Mouse (Mus musculus) T-helper 1 cell (primary cell): ENCODE results near the gene Atp6ap1l.
"Not testable (repeated sequence)": the region's sequence is repeated elsewhere in the genome, so short reads cannot be mapped to it uniquely, and the experiment has no call there.

Source experiments
- in situ Hi-C: fragments of 300-600 bp; cut with MboI, MseI; formaldehyde crosslinking; loops from one replicate; pipeline ENCODE4 v1.15.1; 2025; ENCODE audit warnings: high pct_unique_total_duplicates

Atp6ap1l gene

DNA sequence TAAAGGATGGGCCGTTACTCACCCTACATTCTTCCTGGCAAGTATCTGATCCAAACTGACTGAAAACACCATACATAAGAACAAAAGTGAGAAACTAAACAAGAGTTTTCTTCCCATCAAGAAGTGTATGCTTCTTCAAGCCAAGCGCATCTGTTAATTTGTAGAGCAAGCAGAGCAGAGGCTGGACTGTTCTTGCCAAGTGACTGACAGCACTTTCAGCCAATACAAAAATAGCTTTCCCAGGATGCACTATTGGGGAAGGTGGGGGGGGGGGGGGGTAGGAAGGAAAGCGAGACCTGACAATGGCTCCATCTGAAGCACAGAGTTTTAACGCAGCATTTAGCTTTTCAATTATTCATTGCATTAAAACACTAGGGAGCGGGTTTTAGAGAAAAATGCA is at the start of gene Atp6ap1l:
Atp6ap1l (minus strand) TSS at position 180 of the 400 bp plus-strand sequence.
- in situ Hi-C loops, result no loop called here

- in situ Hi-C loops, result loop anchor here (10.0 kb wide), 1 partner anchor 755 kb away; no protein-coding TSS in a partner anchor
Observed at GRCm38 (mm10) chr13:90939600-90939999, 34.4 kb upstream of the Atp6ap1l start.

GRCm38 (mm10) chr13:90939192-90939591 is 34.0 kb upstream of the Atp6ap1l start:
- in situ Hi-C loops, result loop anchor here (10.0 kb wide), 1 partner anchor 756 kb away; no protein-coding TSS in a partner anchor

DNA sequence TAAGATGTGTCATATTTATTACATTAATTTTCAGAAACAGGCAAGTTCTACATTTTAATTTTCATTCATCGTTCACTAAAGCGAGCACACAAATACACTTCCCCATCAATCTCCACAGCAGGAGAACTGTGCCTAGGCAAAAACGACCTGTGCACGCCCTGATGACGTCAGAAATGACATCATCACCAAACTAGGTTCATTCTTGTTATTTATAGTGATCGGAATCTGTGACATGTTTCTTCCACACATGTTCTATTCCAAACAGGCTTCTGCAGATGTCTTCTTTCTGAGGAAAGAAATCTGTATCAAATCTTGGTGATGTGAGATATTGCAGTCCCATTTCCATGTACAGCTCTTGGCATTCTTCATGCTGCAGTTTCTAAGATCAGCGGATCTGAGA is 30.7 kb upstream of the Atp6ap1l start:
- in situ Hi-C loops, result loop anchor here (10.0 kb wide), 1 partner anchor 759 kb away; no protein-coding TSS in a partner anchor

DNA sequence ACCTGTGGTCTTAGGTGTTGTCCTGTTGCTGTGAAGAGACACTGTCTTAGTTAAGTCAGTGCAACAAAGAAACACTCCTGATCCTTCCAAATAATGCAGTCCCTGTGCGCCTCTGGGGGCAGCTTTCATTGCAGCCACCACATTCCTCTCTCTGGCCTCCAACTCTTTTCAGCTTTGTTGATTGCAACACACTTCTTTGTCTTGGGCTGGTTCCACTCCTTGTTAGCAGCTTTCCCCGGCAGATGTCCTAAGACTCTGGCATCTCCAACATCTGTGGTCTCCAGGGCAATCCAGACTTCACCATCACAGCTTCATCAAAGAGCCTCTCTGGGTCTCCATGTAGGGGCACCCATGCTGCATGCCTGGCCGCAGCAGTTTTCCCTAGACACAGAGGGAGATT is 28.1 kb upstream of the Atp6ap1l start:
- in situ Hi-C loops, result loop anchor here (10.0 kb wide), 1 partner anchor 762 kb away; no protein-coding TSS in a partner anchor

DNA sequence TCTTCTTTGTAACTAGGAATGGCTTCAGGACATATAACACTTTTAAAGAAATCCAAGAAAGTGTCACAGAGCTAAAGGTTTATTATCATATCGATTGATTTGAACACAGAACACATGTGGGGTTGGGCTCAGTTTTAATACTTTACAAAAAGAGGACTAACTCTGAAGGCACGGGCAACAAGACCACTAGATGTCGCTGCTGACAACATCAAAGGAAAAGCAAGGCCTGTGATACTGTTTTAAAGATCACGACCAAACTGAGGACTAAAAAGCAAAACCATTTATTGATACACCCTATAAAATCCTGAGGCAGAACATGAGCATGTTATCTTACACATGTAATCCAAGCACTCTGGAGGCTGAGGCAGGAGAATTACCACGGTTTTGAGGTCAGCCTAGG is 24.7 kb upstream of the Atp6ap1l start:
- in situ Hi-C loops, result loop anchor here (10.0 kb wide), 1 partner anchor 765 kb away; no protein-coding TSS in a partner anchor

DNA sequence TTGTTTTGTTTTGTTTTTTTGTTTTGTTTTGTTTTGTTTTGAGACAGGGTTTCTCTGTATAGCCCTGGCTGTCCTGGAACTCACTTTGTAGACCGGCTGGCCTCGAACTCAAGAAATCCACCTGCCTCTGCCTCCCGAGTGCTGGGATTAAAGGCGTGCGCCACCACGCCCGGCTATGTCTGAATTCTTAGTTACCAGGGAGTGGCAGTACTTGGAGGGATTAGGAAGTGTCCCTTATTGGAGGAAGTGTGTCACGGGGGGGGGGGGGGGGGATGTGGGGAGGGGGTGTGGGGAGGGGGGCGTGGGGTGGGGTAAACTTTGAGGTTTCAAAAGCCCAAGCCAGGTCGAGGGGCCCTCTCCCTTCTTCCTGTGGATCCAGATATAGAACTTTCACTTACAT is 23.1 kb upstream of the Atp6ap1l start:
- in situ Hi-C loops, result not testable (repeated sequence)

DNA sequence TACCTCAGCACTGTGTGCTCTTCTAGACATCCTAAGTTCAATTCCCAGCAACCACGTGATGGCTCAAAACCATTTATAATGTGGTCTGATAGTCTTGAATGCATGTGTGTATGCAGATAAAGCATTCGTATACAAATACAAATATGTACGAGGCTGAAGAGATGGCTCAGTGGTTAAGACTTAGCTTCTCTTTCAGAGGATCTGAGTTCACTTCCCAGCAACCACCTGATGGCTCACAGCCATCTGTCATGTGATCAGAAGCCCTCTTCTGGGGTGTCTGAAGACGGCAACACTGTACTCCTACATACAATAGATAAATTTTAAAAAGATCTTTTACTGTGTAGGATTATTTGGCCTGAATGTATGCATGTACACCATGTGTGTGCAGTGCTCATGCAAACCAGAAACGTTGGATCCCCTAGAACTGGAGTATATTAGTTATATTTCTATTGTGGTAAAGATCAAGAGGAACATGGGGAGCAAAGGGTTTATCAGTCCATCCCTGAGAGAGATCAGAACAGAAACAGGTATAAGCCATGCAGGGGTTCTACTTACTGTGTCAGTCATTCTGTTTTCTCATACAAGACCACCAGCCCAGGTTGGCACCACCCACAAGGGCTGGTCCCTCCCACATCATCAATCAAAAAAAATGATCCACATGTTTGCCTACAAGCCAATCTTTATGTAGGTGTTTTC is 21.9 kb upstream of the Atp6ap1l start:
- in situ Hi-C loops, result no loop called here

DNA sequence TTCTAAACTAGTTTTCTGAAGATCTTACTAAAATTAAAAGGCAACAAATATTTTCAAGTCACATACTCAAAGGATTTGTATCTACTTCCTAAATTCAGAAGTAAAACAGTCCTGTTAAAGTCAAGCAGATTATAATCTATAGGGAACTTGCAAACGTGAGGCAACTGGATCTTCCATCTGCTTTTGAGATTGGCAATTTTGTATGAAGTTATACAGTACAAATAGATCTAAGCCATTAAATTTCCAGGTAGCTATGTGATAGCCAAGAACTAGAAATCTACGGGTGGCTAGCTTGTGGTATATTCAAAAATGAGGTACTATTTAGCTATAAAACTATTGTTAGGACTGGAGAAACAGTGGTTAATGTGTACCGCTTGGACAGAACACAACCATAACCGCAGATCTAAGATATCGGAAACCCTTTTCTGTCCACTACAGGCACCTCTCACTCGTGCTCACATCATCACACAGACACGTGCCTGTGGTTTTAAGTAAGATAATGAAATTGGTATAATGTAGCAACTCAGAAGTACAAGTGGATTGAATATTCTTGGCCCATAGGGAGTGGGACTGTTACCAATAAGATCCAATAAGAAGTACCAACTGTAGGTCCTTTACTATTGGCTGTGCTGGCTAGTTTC is 21.1 kb upstream of the Atp6ap1l start:
- in situ Hi-C loops, result no loop called here

- in situ Hi-C loops, result no loop called here
Observed at GRCm38 (mm10) chr13:90925191-90925590, 20.0 kb upstream of the Atp6ap1l start.

- in situ Hi-C loops, result no loop called here
Observed at GRCm38 (mm10) chr13:90924072-90924471, 18.9 kb upstream of the Atp6ap1l start.

GRCm38 (mm10) chr13:90923617-90924016 is 18.5 kb upstream of the Atp6ap1l start:
- in situ Hi-C loops, result not testable (repeated sequence)

DNA sequence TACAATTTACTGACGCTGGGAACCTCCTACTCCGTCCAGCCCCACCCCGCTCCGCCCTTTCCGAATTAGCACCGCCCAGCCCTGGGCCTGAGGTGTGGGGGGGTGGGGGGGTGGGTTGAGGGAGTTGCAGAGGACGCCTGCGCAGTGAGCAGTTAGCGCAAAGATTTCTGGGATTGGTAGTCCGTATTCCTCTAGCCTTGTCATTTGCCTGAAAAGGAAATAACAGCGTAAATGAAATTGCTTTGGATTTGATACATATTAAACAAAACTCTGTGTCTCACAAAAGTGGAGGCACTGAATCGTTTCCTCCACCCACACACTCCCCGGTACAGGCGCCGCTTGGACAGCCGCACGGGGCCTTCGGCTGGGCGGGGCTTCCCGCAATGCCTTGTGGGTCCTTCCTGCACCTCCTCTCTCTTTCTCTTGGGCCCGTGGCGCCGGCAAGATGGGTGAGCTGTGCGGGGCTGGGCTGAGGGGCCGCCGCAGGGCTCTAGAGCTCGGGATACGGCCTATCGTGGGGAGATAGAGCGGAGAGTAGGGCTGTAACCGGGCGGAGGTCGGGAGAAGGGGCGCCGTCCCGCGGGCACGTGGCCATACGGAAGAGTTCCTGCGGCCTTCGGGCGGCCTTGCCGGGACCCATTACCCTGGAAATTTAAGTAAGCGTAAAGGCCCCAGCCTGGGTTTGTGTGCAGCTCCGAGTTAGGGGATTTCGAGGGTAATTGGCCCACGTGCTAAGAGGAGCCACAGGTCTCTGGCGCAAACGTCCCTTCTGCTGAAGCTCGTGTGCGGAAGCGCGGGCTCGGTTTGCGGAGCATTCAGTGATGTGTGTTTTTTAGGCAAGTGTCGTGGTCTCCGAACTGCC is 17.8 kb upstream of the Atp6ap1l start, which contains the start of gene Rps23:
Rps23 (plus strand) TSS at position 208 of the 862 bp plus-strand sequence.
- in situ Hi-C loops, result no loop called here

DNA sequence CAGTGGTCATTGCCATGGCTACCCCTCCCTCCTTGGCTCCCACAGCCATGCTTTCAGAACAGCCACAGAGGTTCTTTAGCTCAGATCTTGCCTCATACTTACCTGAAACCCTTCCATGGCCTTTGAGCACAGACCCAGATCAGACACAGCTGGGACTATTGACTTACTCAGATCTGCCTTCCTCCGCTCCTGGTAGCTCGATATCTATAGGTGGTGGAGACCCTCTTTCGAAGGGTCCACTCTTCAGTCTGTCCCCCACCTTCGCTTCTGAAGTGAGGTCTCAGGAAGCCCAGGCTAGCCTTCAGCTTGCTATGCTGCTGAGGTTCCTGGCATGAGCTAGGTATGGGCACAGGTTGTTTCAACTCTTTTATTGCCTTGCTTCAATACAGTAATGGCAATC is 9.6 kb upstream of the Atp6ap1l start:
- in situ Hi-C loops, result no loop called here

DNA sequence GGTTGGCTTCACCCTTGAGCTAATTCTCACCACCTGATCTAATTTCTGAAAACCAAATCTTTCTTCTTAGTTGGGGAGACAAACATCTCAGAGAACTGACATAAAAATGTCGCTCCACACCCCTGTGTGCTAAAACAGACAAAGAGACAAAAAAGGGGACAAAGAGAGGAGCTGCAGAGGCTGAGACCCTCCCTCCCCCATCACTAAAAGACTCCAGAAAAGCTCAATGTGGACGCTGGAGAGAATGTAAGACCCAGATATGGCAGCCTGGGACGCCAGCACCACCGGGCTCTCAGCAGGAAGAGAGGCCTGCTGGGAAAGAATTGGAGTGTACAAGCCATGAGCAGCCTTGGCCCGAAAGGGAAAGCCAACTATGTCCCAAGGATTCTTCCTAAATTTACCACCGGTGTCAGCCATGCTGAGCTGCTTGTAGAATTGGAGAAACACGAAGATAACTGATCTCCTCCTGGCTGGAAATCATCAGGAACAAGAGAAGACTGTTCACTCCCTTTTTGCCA is 8.6 kb upstream of the Atp6ap1l start:
- in situ Hi-C loops, result no loop called here

- in situ Hi-C loops, result no loop called here
Observed at GRCm38 (mm10) chr13:90912760-90913674, 7.9 kb upstream of the Atp6ap1l start.

DNA sequence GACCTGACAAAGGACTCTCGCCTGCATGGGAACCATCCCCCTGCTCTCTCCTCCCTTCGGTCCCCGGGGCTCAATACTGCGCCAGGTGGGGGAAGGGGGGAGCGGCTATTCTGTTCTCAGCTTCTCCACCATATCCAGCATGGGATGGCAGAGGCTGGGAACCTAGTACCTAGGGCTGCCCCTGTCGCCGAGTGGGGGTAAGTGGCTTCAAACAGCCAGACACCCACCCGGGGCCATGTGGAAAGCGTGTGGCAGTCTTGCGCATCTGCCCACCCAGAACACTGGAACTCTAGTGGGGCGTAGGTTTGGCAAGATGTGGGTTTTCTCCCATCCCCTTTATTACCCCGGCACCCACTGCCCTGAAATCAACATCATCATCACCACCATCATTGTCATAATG is 2.2 kb upstream of the Atp6ap1l start:
- in situ Hi-C loops, result no loop called here

DNA sequence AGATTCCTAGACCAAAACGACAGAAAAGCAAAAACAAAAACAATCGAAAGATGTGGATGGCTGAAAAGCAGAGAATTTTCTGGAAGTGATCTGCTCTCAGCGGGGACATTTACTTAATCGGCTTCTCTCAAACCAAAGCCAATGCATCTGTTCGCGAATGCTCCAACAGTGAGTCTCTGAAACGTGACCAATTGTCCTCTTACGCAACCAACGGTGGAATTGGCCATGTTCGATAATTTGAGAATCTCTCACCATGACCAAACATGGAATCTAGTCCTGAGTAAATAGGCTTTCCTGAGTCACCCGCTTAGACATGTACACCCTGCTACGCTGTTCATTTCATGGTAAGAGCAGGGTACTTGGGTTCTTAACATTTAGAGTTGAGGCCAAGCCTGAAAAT is 8.3 kb downstream of the Atp6ap1l start:
- in situ Hi-C loops, result no loop called here

GRCm38 (mm10) chr13:90896098-90896497 is 9.1 kb downstream of the Atp6ap1l start:
- in situ Hi-C loops, result no loop called here

DNA sequence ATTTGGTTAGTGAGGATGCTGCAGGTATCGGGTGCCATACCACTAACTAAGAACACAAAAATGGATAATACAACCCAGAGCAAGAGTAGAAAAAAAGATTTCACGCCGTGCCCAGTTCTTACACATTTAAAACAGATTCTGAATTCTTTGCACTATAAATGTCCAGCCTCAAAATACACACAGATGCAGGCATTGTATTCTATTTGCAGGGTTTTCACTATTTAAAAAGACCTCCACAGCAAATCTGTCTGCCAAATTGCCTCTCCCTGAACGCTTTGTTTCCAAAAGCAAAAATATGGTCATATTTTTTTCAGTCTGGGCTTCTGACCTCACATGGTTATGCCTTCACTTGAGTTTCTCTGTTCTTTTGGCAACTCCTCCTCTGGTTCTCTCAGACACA is 10.3 kb downstream of the Atp6ap1l start:
- in situ Hi-C loops, result no loop called here

DNA sequence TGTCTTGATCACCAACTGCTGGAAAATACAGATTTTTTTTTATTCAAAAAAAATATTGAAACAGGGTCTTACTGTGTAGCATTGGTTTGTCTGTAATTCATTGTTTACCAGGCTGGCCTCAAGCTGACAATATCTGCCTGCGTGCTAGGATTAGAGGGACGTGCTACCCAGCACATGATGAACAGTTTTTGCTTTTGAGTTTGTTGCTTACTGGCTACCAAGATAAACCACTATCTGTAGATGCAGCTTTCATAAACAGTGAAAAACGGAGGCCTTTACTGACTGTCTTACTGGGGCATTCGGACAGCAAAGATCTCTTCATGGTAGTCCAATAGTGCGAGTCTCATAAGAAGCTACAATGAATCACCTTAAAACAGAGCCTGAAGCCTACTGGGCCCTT is 15.0 kb downstream of the Atp6ap1l start:
- in situ Hi-C loops, result no loop called here
